Mouse (Mus musculus): Measurements from ENCODE around the gene Zdhhc3.

Gene Zdhhc3

DNA sequence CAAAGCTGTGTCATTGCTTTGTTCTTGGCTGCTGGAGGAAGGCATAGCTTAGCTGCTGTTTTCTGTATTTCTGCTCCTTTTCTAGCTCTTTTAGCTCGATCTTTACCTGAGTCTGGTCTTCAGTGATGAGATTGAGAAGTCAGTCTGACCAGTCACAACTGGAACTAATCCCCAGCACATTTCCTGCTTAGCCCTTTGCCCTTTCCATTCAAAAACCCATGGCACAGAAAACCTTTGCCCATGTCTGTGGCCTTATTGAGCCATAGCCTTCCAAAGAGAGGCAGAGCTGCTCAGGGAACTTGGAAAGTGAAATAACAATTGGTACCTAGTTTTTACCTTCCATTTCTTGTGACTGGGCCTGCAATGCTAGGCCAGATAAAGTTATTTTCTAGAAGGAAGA, 2.6 kb upstream of the Zdhhc3 start:
- no peak for DNase-seq (ENCODE audit: low read depth, low spot score)

DNA sequence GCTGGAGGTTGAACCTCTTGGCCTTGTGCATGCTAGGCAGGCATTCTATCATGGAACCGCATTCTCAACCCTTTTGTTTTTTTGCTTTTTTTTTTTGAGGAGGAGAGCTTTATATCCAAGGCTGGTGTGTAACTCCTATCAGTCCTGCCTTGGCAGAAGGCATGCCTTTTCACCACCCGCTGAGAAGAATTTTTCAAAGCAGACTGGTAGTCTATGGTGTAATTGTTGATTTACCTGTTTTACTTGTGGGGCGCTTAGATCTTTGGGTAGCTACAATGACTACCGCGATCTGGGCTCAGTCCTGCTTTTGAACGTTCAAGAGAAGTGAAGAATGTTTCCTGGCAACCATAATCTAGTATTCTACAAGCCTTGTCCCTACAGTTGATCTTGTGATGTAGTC, 926 bp upstream of the Zdhhc3 start:
- no peak for DNase-seq (ENCODE audit: low read depth, low spot score)

DNA sequence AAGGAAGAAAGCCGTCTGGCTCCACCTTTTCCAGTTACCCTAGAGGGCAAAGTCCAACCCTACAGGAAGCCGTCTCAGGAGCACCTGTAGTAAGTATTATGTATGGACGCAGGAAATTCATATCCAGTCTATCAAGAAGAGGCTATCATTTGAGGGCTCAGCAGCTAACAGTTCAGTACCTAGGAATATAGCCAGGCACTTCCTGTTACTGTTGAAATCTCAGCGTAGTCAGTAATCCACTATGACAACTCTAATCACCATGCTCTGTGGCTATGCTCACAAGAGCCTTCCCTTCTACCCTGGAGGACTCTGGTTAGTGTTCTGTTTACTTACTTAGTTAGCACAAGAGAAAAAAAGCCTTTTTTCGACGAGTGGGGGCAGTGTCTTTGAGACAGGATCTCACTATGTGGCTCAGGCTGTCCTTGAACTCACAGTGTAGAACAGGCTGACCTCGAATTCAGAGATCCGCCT, 1.2 kb downstream of the Zdhhc3 start:
- DNase-seq (ENCODE audit: low read depth, low spot score): no peak

DNA sequence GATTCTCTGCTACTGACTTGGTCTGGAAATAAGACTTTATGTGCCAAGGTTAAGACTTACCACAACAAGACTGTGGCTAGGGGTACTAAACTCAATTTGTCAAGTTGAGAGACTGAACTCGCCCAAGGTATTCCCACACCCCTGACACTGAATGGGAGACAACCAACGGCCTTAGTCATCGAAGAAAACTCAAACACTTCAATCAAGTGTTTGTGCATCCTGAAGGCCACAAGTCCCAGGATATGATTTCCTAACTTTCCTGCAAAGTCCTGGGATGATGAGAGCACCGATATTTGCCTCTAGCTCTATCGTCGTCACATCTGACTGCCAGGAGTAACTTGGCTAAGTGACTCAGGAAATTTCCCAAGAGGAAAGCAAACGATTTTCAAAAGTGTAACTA, 3.8 kb downstream of the Zdhhc3 start:
- no peak for DNase-seq (ENCODE audit: low read depth, low spot score)

DNA sequence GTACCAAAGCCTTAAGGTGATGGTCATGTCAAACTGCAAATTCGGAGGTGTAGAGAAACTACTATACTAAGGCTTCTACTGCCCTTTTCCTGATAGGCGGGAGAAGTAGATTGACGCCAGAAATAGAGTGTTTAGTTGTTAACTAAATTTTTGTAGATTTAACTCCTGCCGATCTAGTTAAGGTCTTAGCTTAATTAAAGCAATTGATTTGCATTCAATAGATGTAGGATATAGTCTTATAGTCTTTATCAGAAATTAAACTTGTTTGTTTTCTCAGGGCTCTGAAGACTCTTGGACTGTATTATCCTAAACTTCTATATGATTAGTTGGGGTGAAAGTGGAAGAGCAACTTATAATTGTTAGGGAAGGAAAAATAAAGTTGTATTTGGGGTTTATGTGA, 5.8 kb downstream of the Zdhhc3 start:
- DNase-seq (ENCODE audit: low read depth, low spot score): no peak

DNA sequence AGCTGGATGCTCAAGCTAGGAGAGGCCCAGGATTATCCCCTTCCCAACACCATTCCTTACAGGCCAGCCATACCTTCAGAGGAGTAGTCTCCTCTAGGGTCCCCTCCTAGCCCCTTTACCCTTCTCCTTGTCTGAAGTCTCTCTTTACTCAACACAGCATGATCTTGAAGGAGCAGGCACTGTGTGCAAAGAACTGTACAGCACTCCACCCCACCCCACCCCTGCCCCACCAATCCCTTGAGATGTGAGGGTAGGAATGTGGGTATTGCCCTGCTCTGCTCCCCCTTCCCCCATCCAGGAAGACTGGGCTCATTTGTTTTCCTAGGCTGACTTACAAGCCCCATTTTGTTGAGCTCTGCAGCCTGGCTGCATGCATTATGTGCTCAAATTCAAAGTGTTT, 8.6 kb downstream of the Zdhhc3 start:
- no peak for DNase-seq (ENCODE audit: low read depth, low spot score)

DNA sequence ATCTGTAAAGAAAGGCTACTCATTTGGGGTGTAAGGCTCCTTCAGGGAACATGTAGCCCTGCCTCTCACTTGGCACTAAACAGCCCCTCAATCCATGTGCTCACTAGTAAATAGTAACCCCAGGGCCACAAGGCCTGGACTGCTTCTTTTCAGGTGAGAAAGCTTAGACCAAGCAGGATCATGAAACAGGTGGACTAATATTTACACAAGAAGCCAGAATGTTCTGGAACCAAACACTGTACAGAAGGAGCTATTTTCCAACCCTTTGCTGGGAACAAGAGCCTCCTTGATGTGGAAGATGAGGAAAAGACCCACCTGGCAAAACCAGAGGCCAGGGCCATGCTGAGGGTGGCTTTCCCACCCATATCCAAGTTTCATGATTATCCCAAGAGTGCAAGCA, 9.6 kb downstream of the Zdhhc3 start:
- no peak for DNase-seq (ENCODE audit: low read depth, low spot score)

DNA sequence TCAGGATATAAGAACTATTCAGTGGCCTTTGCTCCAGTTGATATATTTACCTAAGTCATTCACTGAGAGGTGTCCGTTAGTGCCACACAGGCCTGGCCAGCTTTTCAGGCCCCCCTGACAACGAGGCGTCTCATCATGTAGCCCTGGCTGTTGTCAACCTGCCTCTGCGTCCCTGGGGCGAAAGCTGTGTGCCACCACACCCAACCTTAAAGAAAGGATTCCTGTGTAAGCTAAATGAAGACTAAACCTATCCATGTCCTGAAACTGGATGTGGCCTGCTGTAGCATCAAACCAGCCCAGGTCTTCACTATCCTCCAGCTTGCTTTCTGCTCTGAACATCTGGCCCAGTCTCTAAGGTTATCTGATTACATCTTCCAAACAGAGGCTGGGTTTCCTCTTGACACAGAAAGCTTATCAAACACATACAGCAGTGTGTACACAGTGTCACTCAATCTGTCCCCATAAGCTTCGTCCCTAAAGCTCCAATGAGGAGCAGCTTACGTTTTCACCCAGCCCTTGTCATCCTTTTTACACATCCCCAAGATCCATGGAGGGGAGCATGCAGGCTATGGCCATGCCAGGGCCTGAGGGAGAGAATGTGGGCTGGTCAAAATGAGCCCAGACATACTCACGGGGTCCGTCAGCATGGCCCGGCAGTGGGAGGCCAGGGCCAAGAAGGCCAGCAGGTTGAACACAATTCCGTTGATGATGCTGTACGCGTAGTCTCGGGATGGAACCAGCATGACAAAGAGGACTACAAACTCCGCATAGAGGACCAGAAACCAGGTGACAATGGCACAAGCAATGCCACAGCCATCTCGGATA, 13.2 kb downstream of the Zdhhc3 start:
- no peak for DNase-seq (ENCODE audit: low read depth, low spot score)

DNA sequence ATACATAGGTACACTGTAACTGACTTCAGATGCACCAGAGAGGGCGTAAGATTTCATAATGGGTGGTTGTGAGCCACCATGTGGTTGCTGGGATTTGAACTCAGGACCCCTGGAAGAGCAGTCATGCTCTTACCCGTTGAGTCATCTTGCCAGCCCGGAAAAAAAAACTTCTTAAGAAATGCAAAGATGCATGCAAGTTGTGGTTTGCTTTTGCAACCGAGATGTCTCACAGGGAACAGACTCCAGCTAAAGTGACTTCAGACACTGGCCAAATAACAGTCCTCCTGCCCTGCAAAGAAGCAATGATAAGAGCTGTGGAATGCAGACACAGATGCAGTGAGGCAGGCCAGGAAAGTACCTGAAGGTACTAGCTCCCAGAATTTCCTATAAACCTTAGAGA, 22.2 kb downstream of the Zdhhc3 start:
- DNase-seq (ENCODE audit: low read depth, low spot score): no peak

DNA sequence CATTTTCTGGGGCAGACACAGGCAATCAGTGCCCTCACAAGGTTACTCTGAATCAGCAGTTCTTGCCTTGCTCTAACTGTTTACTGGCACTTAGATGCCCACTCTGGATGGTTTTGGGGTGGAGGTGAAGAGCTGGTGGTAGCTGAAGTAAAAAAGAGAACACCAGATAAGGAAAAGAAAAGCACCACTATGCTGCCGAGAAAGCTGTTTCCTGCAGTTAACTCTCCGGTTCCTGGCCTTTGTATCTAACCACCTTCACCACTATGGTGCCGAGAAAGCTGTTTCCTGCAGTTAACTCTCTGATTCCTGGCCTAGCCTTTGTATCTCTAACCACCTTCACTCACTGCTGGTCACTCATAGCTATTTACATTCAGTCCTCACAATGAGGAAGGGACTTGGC, 25.4 kb downstream of the Zdhhc3 start:
- no peak for DNase-seq (ENCODE audit: low read depth, low spot score)

DNA sequence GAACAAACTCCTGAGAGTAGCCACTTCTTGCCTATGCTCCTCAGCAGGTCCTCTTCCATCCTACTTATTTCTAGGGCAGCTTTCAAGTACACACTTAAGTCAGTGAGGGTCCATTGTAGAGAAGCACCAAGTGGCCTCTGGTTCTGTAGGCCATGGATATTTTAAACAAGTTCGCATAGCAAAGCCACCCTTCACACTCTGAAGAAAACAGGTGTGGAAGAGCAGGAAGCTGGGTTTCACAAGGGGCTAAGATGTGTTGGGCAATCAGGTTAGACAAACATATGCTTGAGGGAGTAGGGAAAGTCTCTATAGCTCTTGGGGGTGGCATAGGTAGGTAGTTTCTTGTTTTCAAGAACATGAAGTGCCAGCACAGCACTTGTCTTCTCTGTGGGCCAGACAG, 27.6 kb downstream of the Zdhhc3 start:
- DNase-seq (ENCODE audit: low read depth, low spot score): no peak

DNA sequence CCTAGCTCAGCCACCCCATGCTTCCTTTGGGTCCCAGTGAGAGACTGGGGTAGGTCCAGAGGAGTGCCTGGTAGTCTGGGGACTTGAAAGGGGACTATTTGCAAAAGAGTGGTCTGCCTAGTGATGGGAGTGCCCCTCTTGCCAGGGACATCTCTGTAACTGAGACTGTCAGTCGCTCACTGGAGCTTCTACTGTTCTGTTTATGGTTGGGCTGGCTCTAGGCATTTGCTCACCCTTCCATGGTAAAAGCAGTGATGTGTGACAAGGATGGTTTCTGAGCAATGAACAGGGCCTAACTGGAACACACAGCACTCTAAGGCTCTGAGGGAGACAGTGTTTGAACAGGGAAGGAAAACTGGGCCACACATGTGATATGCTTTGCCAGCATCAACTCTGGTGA, 32.2 kb downstream of the Zdhhc3 start:
- no peak for DNase-seq (ENCODE audit: low read depth, low spot score)

DNA sequence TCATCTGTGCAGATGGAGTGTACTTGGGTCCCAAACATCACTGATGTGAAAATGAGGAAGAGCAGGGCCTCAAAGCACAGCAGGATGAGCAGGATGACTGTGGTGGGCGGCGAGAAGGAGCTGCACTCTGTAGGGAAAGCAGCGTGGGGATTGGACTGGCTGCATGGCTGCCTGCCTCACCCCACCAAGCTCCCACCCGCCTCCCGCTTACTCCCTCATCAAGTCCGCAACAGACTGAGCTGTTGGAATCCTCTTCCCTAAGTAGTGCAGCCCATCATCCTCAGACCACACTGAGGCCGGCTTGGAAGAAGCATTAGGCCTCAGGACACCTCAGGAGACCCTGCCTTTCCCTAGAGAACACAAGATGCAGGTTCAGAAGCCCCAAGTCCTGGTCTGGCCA, 32.6 kb downstream of the Zdhhc3 start:
- DNase-seq (ENCODE audit: low read depth, low spot score): no peak

DNA sequence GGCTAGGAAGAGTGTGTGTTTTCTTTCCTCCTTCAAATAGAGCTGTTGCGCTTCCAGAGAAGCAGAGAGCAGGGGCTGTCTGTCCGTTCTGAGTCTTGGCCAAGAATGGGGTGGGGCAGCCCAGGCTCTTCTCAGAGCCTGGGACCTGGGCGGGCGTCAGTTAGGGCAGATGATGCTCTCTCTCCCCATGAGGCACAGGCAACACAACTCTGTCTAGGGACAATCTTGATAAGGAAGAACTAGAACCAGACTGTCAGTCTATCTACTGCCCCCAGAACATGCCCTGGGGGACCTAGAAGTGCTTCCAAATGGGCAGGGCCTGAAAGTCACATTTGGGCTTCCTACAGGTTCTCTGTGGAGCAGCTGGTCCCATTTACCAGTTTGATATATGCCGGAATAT, 33.9 kb downstream of the Zdhhc3 start:
- DNase-seq (ENCODE audit: low read depth, low spot score): no peak

DNA sequence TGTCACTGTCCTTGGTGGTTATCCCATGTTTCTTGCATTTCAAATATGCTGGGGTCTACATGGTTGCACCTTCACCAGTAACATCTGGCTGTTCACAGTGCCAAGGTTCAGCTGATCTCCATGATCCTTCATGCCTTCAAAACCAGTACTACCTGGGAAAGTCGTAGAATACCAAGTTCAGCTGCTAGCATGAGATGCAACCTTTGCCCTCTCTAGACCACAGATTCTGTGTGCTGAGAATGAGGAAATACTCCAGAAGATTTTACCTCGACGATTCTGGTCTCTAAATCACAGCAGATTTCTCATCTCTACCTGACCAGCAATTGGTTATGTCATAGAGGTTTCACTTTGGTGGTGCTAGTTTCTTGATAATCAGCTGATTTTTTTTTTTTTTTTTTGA, 52.8 kb downstream of the Zdhhc3 start:
- no peak for DNase-seq (ENCODE audit: low read depth, low spot score)

DNA sequence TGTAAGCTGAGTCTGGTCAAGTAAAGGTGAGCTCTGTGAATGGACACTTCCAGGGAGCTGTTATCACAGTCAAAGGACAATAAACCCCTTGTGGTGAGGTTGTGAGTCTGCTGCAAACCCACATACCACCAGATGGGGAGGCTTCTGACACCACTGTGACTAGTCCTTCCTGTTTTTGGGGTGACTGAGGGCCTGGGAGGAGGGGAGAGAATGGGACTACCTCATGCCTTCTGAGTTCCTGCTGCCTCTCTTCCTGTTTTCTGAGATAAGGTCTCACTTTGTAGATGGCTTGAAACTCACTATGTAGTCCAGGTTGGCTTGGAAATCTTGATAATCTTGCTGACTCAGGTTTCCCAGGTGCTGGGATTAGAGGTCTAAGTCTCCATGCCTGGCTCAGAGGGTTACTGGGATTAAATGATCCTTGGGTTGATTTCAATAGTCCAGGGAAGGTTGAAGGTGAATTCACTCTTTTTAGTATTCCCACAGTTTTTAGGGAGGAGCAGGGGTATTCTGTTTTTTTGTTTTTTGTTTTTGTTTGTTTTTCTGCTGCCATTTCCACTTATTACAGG, 54.2 kb downstream of the Zdhhc3 start:
- DNase-seq (ENCODE audit: low read depth, low spot score): no peak

DNA sequence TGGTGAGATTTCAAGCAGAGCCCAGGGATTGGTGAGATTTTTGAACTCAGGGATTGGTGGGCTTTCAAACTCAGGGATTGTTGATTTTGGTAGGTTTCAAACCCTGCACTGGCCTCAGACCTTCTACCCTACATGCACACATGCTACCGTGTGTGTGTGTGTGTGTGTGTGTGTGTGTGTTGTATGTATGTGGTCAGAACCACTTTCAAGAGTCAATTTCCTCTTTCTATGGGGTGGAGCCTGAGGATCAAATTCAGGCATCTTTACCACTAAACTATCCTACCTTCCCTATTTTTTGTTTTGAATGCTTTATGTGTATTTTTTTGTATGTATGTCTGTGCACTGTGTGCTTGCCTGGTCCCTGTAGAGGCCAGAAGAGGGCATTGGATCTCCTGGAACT, 65.3 kb downstream of the Zdhhc3 start:
- DNase-seq (ENCODE audit: low read depth, low spot score): no peak

DNA sequence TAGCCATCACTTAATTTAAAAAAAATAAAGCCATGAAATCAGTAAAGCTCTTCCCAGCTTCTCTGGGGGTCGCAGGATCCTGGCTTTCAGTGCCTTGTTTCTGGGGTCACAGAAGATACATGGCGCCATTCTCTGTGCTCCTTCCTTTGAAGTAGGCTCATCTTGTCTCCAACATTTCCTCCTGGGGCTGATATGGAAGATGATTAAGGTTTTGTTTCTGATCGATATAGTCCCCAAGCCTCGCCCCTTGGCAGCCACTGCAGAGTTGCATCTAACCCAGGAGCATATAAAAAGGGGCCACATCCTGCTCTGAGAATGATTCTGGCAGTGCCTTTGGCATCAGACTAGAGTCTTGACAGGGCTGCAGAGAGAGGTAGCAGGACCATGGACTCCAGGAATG, 78.6 kb downstream of the Zdhhc3 start, which contains the start of gene Tgm4:
Gene Tgm4 (plus strand): TSS at position 301 of the 400 bp plus-strand sequence.
- no peak for DNase-seq (ENCODE audit: low read depth, low spot score)

DNA sequence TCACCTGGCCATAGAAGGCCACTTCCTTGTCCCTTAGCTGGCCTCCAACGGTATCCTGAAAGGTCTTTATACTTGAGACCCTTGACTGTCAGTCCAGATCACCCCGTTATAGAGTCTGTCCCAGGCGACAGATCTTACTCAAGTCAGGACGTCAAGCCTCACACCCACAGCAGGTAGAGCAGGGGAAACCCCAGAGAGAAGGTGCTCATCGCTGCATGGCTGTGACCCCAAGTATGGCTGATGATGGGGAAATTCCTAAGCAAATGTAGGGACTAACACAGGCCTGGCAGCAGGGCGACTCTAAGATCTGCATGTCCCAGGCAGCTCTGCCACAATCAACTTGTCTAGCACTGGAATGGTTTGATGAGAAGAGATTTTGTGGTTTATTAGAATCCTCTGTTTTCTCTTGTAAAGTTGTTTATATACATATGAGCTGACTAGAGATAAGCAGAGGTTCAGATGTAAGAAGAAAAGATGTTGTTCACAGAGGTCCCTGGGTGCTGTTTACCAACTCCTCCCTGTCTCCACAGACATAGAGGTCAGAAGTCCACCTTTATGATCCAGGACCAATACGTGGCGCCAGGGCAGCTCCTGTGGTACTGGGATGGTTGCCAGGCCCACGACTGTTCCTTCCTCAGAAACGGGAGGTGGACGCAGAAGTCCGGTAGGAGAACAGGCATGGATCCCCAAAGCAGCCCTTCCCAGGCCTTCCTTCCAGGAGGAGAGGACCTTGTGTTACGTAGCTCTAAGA, 81.3 kb downstream of the Zdhhc3 start:
- DNase-seq (ENCODE audit: low read depth, low spot score): no peak

DNA sequence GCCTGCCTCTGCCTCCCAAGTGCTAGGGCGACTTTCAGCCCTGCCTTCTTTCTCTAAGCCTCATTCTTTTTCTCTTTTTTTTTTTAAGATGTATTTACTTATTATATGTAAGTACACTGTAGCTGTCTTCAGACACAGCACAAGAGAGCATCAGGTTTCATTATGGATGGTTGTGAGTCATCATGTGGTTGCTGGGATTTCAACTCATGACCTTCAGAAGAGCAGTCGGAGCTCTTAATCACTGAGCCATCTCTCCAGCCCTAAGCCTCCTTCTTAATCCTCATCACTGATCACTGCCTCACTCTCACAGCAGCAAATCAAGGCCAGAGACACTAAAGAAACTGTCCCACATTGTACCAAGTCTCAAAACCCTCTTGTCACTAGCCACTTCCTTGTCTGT, 88.8 kb downstream of the Zdhhc3 start:
- no peak for DNase-seq (ENCODE audit: low read depth, low spot score)

DNA sequence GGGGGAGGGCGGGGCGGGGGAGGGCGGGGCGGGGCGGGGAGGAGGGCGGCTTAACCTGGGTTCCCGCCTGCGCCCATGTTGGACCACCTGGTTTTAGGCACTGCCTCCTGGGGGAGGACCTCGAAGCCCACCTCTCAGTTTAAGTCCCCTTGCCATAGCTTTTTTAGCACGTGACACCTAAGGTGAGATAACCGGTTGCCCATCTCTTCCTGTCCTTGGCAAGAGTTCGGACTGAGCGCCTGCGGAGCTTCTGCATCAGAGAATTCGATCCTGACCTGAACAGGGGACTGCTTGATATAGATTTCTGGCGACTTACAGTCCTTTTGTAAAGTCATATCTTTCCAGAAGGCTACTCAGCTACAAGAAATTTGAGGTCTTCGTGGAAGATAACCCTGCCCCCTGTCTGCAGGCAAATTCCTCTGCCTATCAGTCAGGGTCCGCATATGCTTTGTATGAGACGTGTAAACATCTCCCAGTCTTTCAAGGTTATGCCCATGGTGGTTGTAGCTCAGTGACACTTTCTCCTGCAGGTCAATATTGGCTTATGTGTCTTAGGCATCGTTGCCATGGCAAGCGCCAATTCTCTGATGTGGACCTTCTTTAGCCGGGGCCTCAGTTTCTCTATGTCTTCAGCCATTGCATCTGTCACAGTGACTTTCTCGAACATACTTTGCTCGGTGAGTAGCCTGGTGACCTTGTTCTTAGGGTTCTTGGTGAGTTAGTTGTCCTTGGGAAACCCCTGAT, 91.2 kb downstream of the Zdhhc3 start:
- DNase-seq (ENCODE audit: low read depth, low spot score): peak; percentile 46
